9 mouse cellular contexts compared by ENCODE assay signal in genomic region chr4:104894004-104894734, GRCm38 (mm10). TPM values are rescaled to one million over a fixed set of nuclear protein-coding genes. Genes with fewer than 3 reads are reported as not detected.
DNase-seq lines count a peak whose midpoint lies in the region; ATAC-seq and TF ChIP-seq lines count a peak whose summit lies in the region.
"Had no signal": no experiment of that assay in that cellular context is flagged by ENCODE, and none has a peak within 500 bp of the region (broad histone marks: within the 10 kb centered on the region; RNA-seq: fewer than 3 reads in every experiment).

No protein-coding gene starts in this region.

- H3K4me2 ChIP-seq in midbrain, postnatal 0 days (ENCODE audit: low read depth, low read length, poor library complexity, severe bottlenecking), result no peak overlapping the region

- TF ChIP-seq CTCF in spleen, adult 2 months (IDR thresholded peaks at IDR 0.05; ENCODE audit: extremely low read depth, insufficient read depth, insufficient read length, insufficient replicate concordance), result peak; percentile 38; the same call in 1 of the 2 replicates
- peak; percentile 96 for TF ChIP-seq CTCF in left cerebral cortex, adult 2 months (IDR thresholded peaks at IDR 0.05)
- peak; percentile 98 for TF ChIP-seq CTCF in midbrain, postnatal 0 days (IDR thresholded peaks at IDR 0.05)

- no peak overlapping the region for H3K9ac ChIP-seq in midbrain, postnatal 0 days (replicated peaks; ENCODE audit: low read length, poor library complexity, severe bottlenecking)

- 61% methylated on average over 13 of the region's 13 CpGs for WGBS in spleen, adult 2 months
- WGBS in midbrain, postnatal 0 days, result 41% methylated on average over 13 of the region's 13 CpGs

- no peak overlapping the region for H3K4me3 ChIP-seq in spleen, adult 2 months (ENCODE audit: extremely low read depth, insufficient read depth, insufficient read length)
- H3K4me3 ChIP-seq in left cerebral cortex, adult 2 months, result peak overlapping the region; percentile 35
- no peak overlapping the region for H3K4me3 ChIP-seq in midbrain, postnatal 0 days (ENCODE audit: low read depth, low read length)

- ATAC-seq in midbrain, postnatal 0 days (ENCODE audit: low FRiP score), result no peak

- intact Hi-C loops in heart, postnatal 14 days (cut with DNase I), result loop anchor here (1.0 to 10.0 kb wide), 3 partner anchors 229 to 689 kb away; no protein-coding TSS in a partner anchor
- intact Hi-C loops in left cerebral cortex, adult 2 months (cut with DNase I), result loop anchor here (5.0 to 10.0 kb wide), 8 partner anchors 172 to 1199 kb away; no protein-coding TSS in a partner anchor

- peak in 1 of 2 experiments; percentile 3 for DNase-seq in spleen, adult 2 months (ENCODE audit: low read depth in 1 of 2, low spot score in 2 of 2)
- DNase-seq in spleen, postnatal 36 days (ENCODE audit: low spot score in 2 of 2), result no peak
- DNase-seq in adrenal gland, adult 8-10 months, result peak; percentile 9
- peak; percentile 52 for DNase-seq in embryo, embryonic 11 days
- peak; percentile 47 to 61 for DNase-seq in heart, postnatal 14 days
- DNase-seq in left cerebral cortex, adult 2 months (ENCODE audit: extremely low spot score in 1 of 2, low spot score in 2 of 2), result peak; percentile 66 to 78
- peak; percentile 81 for DNase-seq in midbrain, postnatal 0 days (ENCODE audit: low spot score)
- no peak for DNase-seq in spleen, adult 12 weeks (ENCODE audit: low spot score)

- H3K27me3 ChIP-seq in spleen, adult 2 months (ENCODE audit: control insufficient read depth, insufficient read depth, low read length), result no peaks in the 10 kb centered on the region
- no peaks in the 10 kb centered on the region for H3K27me3 ChIP-seq in midbrain, postnatal 0 days (ENCODE audit: insufficient read depth, low read length)

- TF ChIP-seq POLR2A in spleen, adult 2 months (IDR thresholded peaks at IDR 0.05; ENCODE audit: low read depth, low read length), result no peak

- H3K4me1 ChIP-seq in spleen, adult 2 months (ENCODE audit: control insufficient read depth, insufficient read depth, insufficient read length), result no peaks in the 10 kb centered on the region
- peaks cover 3% of the 10 kb centered on the region; the same call in 1 of the 2 replicates for H3K4me1 ChIP-seq in midbrain, postnatal 0 days (ENCODE audit: insufficient read depth, low read length)

- no peak overlapping the region for H3K27ac ChIP-seq in spleen, adult 2 months (ENCODE audit: insufficient read depth, low read length)
- H3K27ac ChIP-seq in left cerebral cortex, adult 2 months, result peak overlapping the region; percentile 87
- no peak overlapping the region for H3K27ac ChIP-seq in midbrain, postnatal 0 days (ENCODE audit: low read depth, low read length)

- H3K36me3 ChIP-seq in spleen, adult 2 months (ENCODE audit: control insufficient read depth, insufficient read depth, low read length), result no peaks in the 10 kb centered on the region
- H3K36me3 ChIP-seq in midbrain, postnatal 0 days (ENCODE audit: insufficient read depth, low read length), result no peaks in the 10 kb centered on the region

- no peaks in the 10 kb centered on the region for H3K9me3 ChIP-seq in midbrain, postnatal 0 days (ENCODE audit: low read length)

RNA-seq across cellular contexts. Expression of gene C8a, which starts 18.0 kb away (rescaled TPM):
- polyA plus RNA-seq in spleen, adult 2 months (2012; rRNA removed), result 0.04 TPM in 1 of 2 replicates, not detected in the other
- under 1 TPM in 3 of 4 experiments, not detected in 1; 0.17 to 0.35 (median 0.19) TPM for total RNA-seq in adrenal gland, adult 8-10 months (2022)
- total RNA-seq in heart, postnatal 14 days (2021), result not detected
- total RNA-seq in left cerebral cortex, adult 2 months (2021), result not detected
- total RNA-seq in midbrain, postnatal 0 days (2014; rRNA removed), result not detected in 2 replicates
- 0.04 and 0.06 TPM in 2 replicates for polyA plus RNA-seq in midbrain, postnatal 0 days (2015; fragmentation: Nextera tagmentation; extraction: Ambion mirVana)
- polyA plus RNA-seq: heart, embryonic 16.5 days had no signal

RNA-seq across cellular contexts. Expression of gene Fyb2, which starts 19.1 kb away (rescaled TPM):
- polyA plus RNA-seq in spleen, adult 2 months (2012; rRNA removed), result 0.05 TPM in 2 replicates
- under 1 TPM; 0.24 to 0.64 (median 0.45) TPM for total RNA-seq in adrenal gland, adult 8-10 months (2022)
- not detected for total RNA-seq in heart, postnatal 14 days (2021)
- total RNA-seq in left cerebral cortex, adult 2 months (2021), result 1 to 10 TPM; 1.6 to 1.8 TPM
- 0.19 and 0.49 TPM in 2 replicates for total RNA-seq in midbrain, postnatal 0 days (2014; rRNA removed)
- polyA plus RNA-seq in midbrain, postnatal 0 days (2015; fragmentation: Nextera tagmentation; extraction: Ambion mirVana), result 0.28 and 0.38 TPM in 2 replicates

RNA-seq across cellular contexts. Expression of gene Gm17662, which starts 37.0 kb away (rescaled TPM):
- not detected in 2 replicates for polyA plus RNA-seq in spleen, adult 2 months (2012; rRNA removed)
- total RNA-seq in adrenal gland, adult 8-10 months (2022), result not detected
- not detected for total RNA-seq in heart, postnatal 14 days (2021)
- total RNA-seq in left cerebral cortex, adult 2 months (2021), result not detected
- total RNA-seq in midbrain, postnatal 0 days (2014; rRNA removed), result not detected in 2 replicates
- polyA plus RNA-seq in midbrain, postnatal 0 days (2015; fragmentation: Nextera tagmentation; extraction: Ambion mirVana), result not detected in 2 replicates
- polyA plus RNA-seq: heart, embryonic 16.5 days had no signal

Comparison
In these comparisons a context has a peak if more than half of its experiments do, and no peak if none do; other contexts are left out.
1. DNase-seq: peak in adrenal gland, adult 8-10 months (single experiment), embryo, embryonic 11 days (single experiment), heart, postnatal 14 days (2 of 2), left cerebral cortex, adult 2 months (2 of 2) and midbrain, postnatal 0 days (single experiment); none in spleen, postnatal 36 days (0 of 2) and spleen, adult 12 weeks (single experiment).
2. CTCF ChIP-seq: peak in every context shown above with its lines; median percentile 98 in midbrain, postnatal 0 days; 96 in left cerebral cortex, adult 2 months; 38 in spleen, adult 2 months.